Mouse (Mus musculus): Measurements from ENCODE around the gene Gm5105.

DNA sequence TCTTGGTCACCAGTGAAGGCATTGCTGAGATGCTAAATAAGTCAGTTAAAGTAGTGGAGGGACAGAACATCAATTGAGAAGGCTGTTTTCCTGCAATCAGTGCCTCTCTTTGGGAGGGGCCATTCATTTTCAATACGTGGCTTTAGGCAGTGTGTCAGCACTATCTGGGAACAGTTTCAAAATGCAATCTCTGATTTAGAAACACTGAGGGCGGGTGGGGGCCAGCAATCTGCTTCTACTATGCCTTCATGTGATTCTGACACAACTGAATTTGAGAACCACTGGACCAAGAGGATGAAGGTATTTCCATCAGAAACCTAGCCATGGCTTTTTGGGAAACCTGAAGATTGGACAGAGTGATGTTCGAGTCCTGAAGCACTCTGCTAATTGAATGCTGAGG, 28.1 kb upstream of the Gm5105 start:
- TF ChIP-seq GATA1 (IDR thresholded peaks at IDR 0.05; ENCODE audit: low read length): no peak
- TF ChIP-seq TAL1 (IDR thresholded peaks at IDR 0.05; ENCODE audit: low read length): no peak
